Mouse (Mus musculus): ENCODE measurements around the gene Tomm40l. TPM values are rescaled to one million over a fixed set of nuclear protein-coding genes. Genes with fewer than 3 reads are reported as not detected.

Gene Tomm40l
- total RNA-seq, 2 experiments from 2014 or later: 15.4 to 25.7 TPM

- ATAC-seq (replicated peaks; ENCODE audit: poor library complexity): no peak
These were observed 7.9 kb upstream of the Tomm40l start for GRCm38 (mm10) chr1:171230215-171230614.

- ATAC-seq (replicated peaks; ENCODE audit: poor library complexity): no peak
These were observed 7.4 kb upstream of the Tomm40l start for GRCm38 (mm10) chr1:171229750-171230149.

GRCm38 (mm10) chr1:171227879-171228278 lies 5.6 kb upstream of the Tomm40l start:
- no peak for ATAC-seq (replicated peaks; ENCODE audit: poor library complexity)

- no peak for ATAC-seq (replicated peaks; ENCODE audit: poor library complexity)
These were observed 4.5 kb upstream of the Tomm40l start for GRCm38 (mm10) chr1:171226780-171227179.

- no peak for ATAC-seq (replicated peaks; ENCODE audit: poor library complexity)
These were observed 2.5 kb upstream of the Tomm40l start, which contains the start of gene Apoa2 for GRCm38 (mm10) chr1:171224857-171225256. Apoa2 (plus strand) TSS chr1:171225054.

GRCm38 (mm10) chr1:171223796-171224195 lies 1.5 kb upstream of the Tomm40l start:
- ATAC-seq (replicated peaks; ENCODE audit: poor library complexity): no peak

GRCm38 (mm10) chr1:171223168-171223567 lies 854 bp upstream of the Tomm40l start:
- ATAC-seq (replicated peaks; ENCODE audit: poor library complexity): no peak

GRCm38 (mm10) chr1:171221281-171222193 lies 777 bp downstream of the Tomm40l start:
- no peak for ATAC-seq (replicated peaks; ENCODE audit: poor library complexity)

- ATAC-seq (replicated peaks; ENCODE audit: poor library complexity): peak; percentile 52
These were observed 1.4 kb downstream of the Tomm40l start for GRCm38 (mm10) chr1:171220871-171221270.

- no peak for ATAC-seq (replicated peaks; ENCODE audit: poor library complexity)
These were observed 5.9 kb downstream of the Tomm40l start for GRCm38 (mm10) chr1:171216241-171216955.

- no peak for ATAC-seq (replicated peaks; ENCODE audit: poor library complexity)
These were observed 8.4 kb downstream of the Tomm40l start, which contains the start of gene Nr1i3 for GRCm38 (mm10) chr1:171213801-171214496. Nr1i3 (plus strand) TSS chr1:171213970.

- ATAC-seq (replicated peaks; ENCODE audit: poor library complexity): no peak
These were observed 9.5 kb downstream of the Tomm40l start for GRCm38 (mm10) chr1:171212854-171213253.

- ATAC-seq (replicated peaks; ENCODE audit: poor library complexity): peak; percentile 58
These were observed 12.9 kb downstream of the Tomm40l start for GRCm38 (mm10) chr1:171209409-171209808.

GRCm38 (mm10) chr1:171205704-171206493 lies 16.4 kb downstream of the Tomm40l start:
- ATAC-seq (replicated peaks; ENCODE audit: poor library complexity): peak; percentile 56

GRCm38 (mm10) chr1:171204249-171204644 lies 18.1 kb downstream of the Tomm40l start:
- no peak for ATAC-seq (replicated peaks; ENCODE audit: poor library complexity)

- no peak for ATAC-seq (replicated peaks; ENCODE audit: poor library complexity)
These were observed 18.7 kb downstream of the Tomm40l start for GRCm38 (mm10) chr1:171203471-171204248.

- no peak for ATAC-seq (replicated peaks; ENCODE audit: poor library complexity)
These were observed 21.5 kb downstream of the Tomm40l start for GRCm38 (mm10) chr1:171200769-171201168.

GRCm38 (mm10) chr1:171199532-171199931 lies 22.8 kb downstream of the Tomm40l start:
- no peak for ATAC-seq (replicated peaks; ENCODE audit: poor library complexity)

- peak; percentile 98 for ATAC-seq (replicated peaks; ENCODE audit: poor library complexity)
These were observed 26.4 kb downstream of the Tomm40l start, which contains the start of gene Pcp4l1 for GRCm38 (mm10) chr1:171195887-171196397. Pcp4l1 (minus strand) TSS chr1:171196268.

All from megakaryocyte progenitor cell, adult 5-6 weeks (primary cell).